Mouse (Mus musculus) CD4-positive, CD25-positive, alpha-beta regulatory T cell, adult 4 months (primary cell): Measurements from ENCODE around the gene Dpep2nb. TPM values are rescaled to one million over a fixed set of nuclear protein-coding genes. Genes with fewer than 3 reads are reported as not detected.

Experiments used
- ATAC-seq: one replicate; pipeline ENCODE4 v1.8.0; 2017
- polyA plus RNA-seq, 2 experiments: library from polyadenylated mRNA; unstranded; fragments of 100-300 nt; shearing (Covaris generic); gene quantifications; one replicate each; pipeline ENCODE4 v1.2.1; 2017

The Dpep2nb gene
- polyA plus RNA-seq, 2 experiments from 2014 or later, result not detected

DNA sequence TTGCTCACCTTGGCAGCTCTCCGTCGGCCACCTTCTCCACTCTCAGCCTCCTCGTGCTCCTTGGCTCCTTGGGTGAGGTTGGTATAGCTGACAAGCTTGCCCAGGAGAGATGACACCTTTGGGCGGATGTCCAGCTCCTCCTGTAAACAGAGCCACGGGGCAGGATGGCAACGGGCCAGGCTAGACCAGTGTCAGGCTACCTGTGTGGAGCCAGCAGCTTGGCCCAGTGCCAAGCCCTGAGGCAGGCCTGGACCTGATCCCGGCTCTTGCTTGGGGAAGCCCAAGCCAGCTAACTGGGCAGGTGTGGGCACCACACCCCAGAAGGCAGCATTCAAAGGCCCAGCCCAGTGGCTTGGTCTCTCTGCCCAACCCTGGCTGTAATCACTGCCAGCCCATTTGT lies 46.4 kb downstream of the Dpep2nb start:
- no peak for ATAC-seq

DNA sequence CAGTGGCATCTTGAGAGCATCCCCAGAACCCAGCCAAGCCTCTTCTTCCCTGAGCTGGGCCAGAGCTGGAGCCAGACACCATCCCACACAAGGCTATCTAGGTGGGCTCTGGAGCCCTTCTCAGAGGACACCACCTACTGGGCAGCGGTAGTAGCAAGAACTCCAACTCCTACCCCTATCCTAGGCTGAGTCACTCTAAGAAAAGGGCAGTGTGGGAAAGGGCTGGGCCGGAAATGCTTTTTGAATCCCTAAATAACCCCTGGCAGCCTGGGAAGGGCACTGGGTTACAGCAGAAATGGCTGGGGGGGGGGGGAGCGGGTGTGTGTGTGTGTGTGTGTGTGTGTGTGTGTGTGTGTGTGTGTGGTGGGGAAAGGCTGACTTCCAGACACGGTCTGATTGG lies 48.0 kb downstream of the Dpep2nb start:
- ATAC-seq, result no peak

DNA sequence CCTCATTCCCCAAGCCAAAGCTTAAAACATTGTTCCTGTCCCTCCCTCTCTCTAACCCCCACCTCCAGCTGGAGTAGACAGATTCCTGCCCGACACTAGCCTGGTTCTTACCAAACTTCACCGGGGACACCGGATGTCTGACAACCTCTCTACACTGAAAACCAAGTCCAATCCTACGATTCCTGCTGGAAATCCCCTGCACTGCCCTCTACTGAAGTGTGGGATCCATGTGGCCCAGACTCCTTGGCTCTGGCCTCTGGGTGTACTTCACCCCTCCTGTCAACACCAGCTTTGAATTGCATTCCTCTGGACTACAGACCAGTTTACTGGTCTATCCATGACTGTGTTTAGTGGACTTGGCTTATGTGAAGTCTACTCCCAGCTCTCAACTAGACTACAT lies 49.2 kb downstream of the Dpep2nb start:
- ATAC-seq, result no peak

DNA sequence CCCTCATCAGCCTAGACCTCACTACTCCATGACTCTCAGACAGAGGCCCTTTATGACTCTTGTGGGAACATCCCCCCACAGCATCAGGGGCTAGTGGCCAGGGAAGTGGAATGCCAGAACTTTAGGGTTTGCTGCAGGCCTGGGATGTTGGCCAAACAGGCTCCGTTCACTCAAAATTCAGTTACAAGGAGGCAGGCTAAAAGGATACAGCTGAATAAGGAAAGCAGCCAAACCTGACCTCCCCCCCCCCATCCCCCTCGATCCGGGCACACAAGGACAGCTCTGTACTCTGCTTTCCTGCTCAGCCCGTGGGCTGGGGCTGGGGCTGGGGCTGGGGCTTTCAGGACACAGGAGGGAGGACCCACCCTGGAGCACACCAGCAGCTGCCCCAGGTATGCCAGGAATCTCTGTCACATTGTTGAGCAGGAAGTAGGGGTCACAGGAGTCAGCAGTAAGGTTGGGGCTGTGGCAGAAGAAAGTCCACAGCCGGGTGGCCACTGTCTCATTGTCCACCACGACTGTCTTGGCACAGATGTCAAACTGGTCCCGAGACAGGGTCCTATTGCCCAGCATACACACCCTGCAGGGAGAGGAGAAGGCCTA lies 54.6 kb downstream of the Dpep2nb start:
- ATAC-seq, result no peak

DNA sequence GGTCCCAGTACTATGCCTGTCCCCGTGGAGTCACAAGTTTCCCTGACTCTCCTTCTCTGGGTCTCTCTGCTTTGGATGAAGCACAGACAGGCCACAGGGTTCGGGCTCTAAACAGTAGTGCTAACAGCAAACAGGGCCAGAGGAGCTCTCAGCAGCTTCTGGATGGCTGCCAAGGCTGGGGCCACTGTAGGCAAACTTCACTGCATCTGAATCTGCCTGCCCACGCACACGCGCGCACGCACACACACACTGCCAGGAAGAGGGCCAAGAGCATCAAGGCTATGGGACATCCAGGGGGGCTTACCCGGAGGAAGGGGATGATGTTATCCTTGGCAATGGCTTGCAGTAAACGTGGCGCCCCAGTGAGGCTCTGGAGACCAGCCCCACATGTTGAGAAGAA lies 56.4 kb downstream of the Dpep2nb start:
- no peak for ATAC-seq

Other genes with a start within 250 kb of the Dpep2nb start
- gene Gfod2, start 247.3 kb downstream of the Dpep2nb start, polyA plus RNA-seq, result 1 to 10 TPM; 2.6 to 3.7 TPM
- gene Ranbp10, start 178.6 kb downstream of the Dpep2nb start, polyA plus RNA-seq, result 1 to 10 TPM; 7.6 to 10.0 TPM
- under 1 TPM in 1 of 2 experiments, not detected in 1; 0.19 TPM for gene Tsnaxip1, start 178.2 kb downstream of the Dpep2nb start, polyA plus RNA-seq
- gene Cenpt, start 152.7 kb downstream of the Dpep2nb start, polyA plus RNA-seq, result 10 to 100 TPM; 14.1 to 23.3 TPM
- 1 to 10 TPM; 4.5 to 6.0 TPM for gene Thap11, start 150.8 kb downstream of the Dpep2nb start, polyA plus RNA-seq
- 10 to 100 TPM in 1 of 2 experiments, 1 to 10 TPM in 1; 9.9 to 48.7 TPM for gene Nutf2, start 145.4 kb downstream of the Dpep2nb start, polyA plus RNA-seq
- gene Edc4, start 125.1 kb downstream of the Dpep2nb start, polyA plus RNA-seq, result 10 to 100 TPM; 30.2 to 66.0 TPM
- 1 to 10 TPM in 1 of 2 experiments, not detected in 1; 1.5 TPM for gene Nrn1l, start 112.4 kb downstream of the Dpep2nb start, polyA plus RNA-seq
- 10 to 100 TPM; 10.6 to 18.1 TPM for gene Pskh1, start 105.5 kb downstream of the Dpep2nb start, polyA plus RNA-seq
- gene Ctrl, start 72.1 kb downstream of the Dpep2nb start, polyA plus RNA-seq, result 1 to 10 TPM; 1.6 to 3.6 TPM
- gene Psmb10, start 67.5 kb downstream of the Dpep2nb start, polyA plus RNA-seq, result 100 to 1,000 TPM; 339 to 391 TPM
- under 1 TPM in 1 of 2 experiments, not detected in 1; 0.40 TPM for gene Lcat, start 62.6 kb downstream of the Dpep2nb start, polyA plus RNA-seq
- 1 to 10 TPM; 4.5 to 7.2 TPM for gene Slc12a4, start 39.9 kb downstream of the Dpep2nb start, polyA plus RNA-seq
- gene Dpep3, start 26.5 kb downstream of the Dpep2nb start, polyA plus RNA-seq, result not detected
- 10 to 100 TPM; 24.3 to 30.5 TPM for gene Dus2, start 14.6 kb downstream of the Dpep2nb start, polyA plus RNA-seq
- gene Ddx28, start 5.9 kb upstream of the Dpep2nb start, polyA plus RNA-seq, result 10 to 100 TPM in 1 of 2 experiments, 1 to 10 TPM in 1; 8.4 to 13.2 TPM
- gene Nfatc3, start 52.9 kb upstream of the Dpep2nb start, polyA plus RNA-seq, result 10 to 100 TPM; 28.1 to 32.3 TPM
- gene Esrp2, start 131.0 kb upstream of the Dpep2nb start, polyA plus RNA-seq, result not detected
- 1 to 10 TPM; 4.8 to 7.7 TPM for gene Pla2g15, start 144.4 kb upstream of the Dpep2nb start, polyA plus RNA-seq
- 10 to 100 TPM; 28.6 to 43.7 TPM for gene Slc7a6, start 162.9 kb upstream of the Dpep2nb start, polyA plus RNA-seq
- gene Slc7a6os, start 205.0 kb upstream of the Dpep2nb start, polyA plus RNA-seq, result 10 to 100 TPM; 24.6 to 28.9 TPM
- 10 to 100 TPM; 31.5 to 46.0 TPM for gene Prmt7, start 205.0 kb upstream of the Dpep2nb start, polyA plus RNA-seq